Mouse (Mus musculus): Measurements from ENCODE around the gene Xrcc1. TPM values are rescaled to one million over a fixed set of nuclear protein-coding genes. Genes with fewer than 3 reads are reported as not detected.

Xrcc1 gene
- total and polyA plus RNA-seq, 3 experiments, result 81.7 to 148 (median 136) TPM

DNA sequence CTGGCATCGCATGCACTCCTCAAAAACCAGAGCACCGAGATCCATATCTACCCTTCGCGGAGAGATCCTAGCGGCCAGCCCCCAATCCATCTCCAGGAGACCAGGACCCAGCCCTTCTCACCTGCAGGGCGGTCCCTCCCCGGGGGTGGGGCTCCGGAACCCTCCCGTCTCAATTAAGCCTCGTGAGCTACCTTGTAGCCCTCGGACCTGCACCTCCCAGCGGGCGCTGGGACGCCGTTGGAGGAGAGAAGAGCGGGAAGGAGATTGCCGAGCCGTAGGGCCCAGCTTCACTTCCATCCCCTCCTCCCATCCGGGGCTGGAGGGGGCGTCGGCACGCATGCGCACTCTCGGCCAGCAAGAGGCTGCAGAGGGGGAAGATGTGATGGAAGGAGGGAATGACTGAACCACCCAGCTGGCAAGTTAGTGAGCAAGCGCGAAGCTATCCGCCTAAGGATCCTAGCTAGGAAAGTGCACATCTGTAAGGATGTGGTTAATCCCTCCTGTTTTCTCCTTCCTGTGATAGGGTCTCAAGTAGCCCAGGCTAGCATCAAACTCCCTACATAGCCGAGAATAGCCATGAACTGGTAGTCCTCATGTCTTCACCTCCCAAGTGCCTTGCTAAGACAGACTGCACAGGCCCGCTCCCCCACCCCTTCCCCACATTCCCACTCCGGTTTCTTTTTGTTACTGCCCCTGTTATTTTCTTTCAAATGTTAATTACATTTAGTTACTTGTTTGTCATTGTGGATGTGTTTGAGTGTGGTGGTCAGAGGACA lies 41.4 kb downstream of the Xrcc1 start, which contains the start of the genes Ethe1 and Zfp575:
TSS of gene Ethe1 (plus strand) at position 214 of the 776 bp plus-strand sequence.
TSS of gene Zfp575 (minus strand) at position 312 of the 776 bp plus-strand sequence.
- H3K9ac ChIP-seq (ENCODE audit: insufficient read depth, low read depth), result no peak within 1 kb of the TSS
- no peak for DNase-seq (ENCODE audit: extremely low read depth)
- no peaks in the 10 kb centered on the region for H3K27me3 ChIP-seq (replicated peaks)
- no peaks in the 10 kb centered on the region for H3K79me2 ChIP-seq (replicated peaks; ENCODE audit: control insufficient read depth, extremely low read depth, insufficient read depth, poor library complexity, severe bottlenecking)
- no peak within 1 kb of the TSS for H3K4me3 ChIP-seq (replicated peaks in 1 of 3; ENCODE audit: low read depth in 2 of 3, low read length in 2 of 3, poor library complexity in 1 of 3)
- no peaks in the 10 kb centered on the region for H3K36me3 ChIP-seq (replicated peaks in 1 of 2; ENCODE audit: control insufficient read depth in 1 of 2, insufficient read depth in 1 of 2, low read length in 1 of 2)
- no peak within 1 kb of the TSS for H3K4me2 ChIP-seq (ENCODE audit: insufficient read depth, low read depth, poor library complexity, severe bottlenecking)
- peaks cover 5 to 15% of the 10 kb centered on the region in 2 experiments for H3K4me1 ChIP-seq (ENCODE audit: control insufficient read depth in 1 of 2, insufficient read depth in 2 of 2)
- TF ChIP-seq MAFK (IDR thresholded peaks at IDR 0.05; ENCODE audit: insufficient replicate concordance, low read length), result no peak
- TF ChIP-seq USF1 (IDR thresholded peaks at IDR 0.05; ENCODE audit: low read depth, low read length), result no peak
- no peak for TF ChIP-seq USF2 (conservative IDR thresholded peaks at IDR 0.05; ENCODE audit: low read depth, low read length)
- no peak for TF ChIP-seq ELF1 (IDR thresholded peaks at IDR 0.05; ENCODE audit: low read depth, low read length)
- no peak for TF ChIP-seq POLR2A (IDR thresholded peaks at IDR 0.05; ENCODE audit: low read depth, low read length)
- no peak for TF ChIP-seq ZMIZ1 (IDR thresholded peaks at IDR 0.05; ENCODE audit: low read depth, low read length)
- TF ChIP-seq CHD2 (IDR thresholded peaks at IDR 0.05; ENCODE audit: low read length), result no peak
- no peak for TF ChIP-seq RCOR1 (conservative IDR thresholded peaks at IDR 0.05; ENCODE audit: low read depth, low read length)
- no peak for TF ChIP-seq MYC (IDR thresholded peaks at IDR 0.05; ENCODE audit: low read depth, low read length)
- no peak for TF ChIP-seq JUN (IDR thresholded peaks at IDR 0.05; ENCODE audit: insufficient read depth, low read depth, low read length)
- TF ChIP-seq SMC3 (IDR thresholded peaks at IDR 0.05; ENCODE audit: low read depth, low read length), result no peak
- TF ChIP-seq ETS1 (conservative IDR thresholded peaks at IDR 0.05; ENCODE audit: low read depth, low read length), result no peak
- TF ChIP-seq HCFC1 (IDR thresholded peaks at IDR 0.05; ENCODE audit: low read depth, low read length), result no peak
- no peak for TF ChIP-seq E2F4 (IDR thresholded peaks at IDR 0.05; ENCODE audit: insufficient replicate concordance, low read depth, low read length)
- TF ChIP-seq GABPA (IDR thresholded peaks at IDR 0.05; ENCODE audit: insufficient replicate concordance, low read depth, low read length), result no peak
- no peak for TF ChIP-seq NRF1 (IDR thresholded peaks at IDR 0.05; ENCODE audit: low read depth, low read length)
- no peak for TF ChIP-seq TBP (conservative IDR thresholded peaks at IDR 0.05; ENCODE audit: low read depth, low read length)
- no peak for TF ChIP-seq ZC3H11A (IDR thresholded peaks at IDR 0.05; ENCODE audit: low read depth, low read length)
- no peak for TF ChIP-seq MAZ (IDR thresholded peaks at IDR 0.05; ENCODE audit: low read depth, low read length)
- dilution Hi-C loops (cut with MboI; ENCODE audit: extremely low pct_ligation_motif_present, extremely low pct_unique_long_range_greater_than_20kb, low sequenced_read_pairs), result no loop called here
- in situ Hi-C loops (cut with MboI; ENCODE audit: low pct_ligation_motif_present, low pct_unique_long_range_greater_than_20kb, low sequenced_read_pairs), result no loop called here
- no peak within 1 kb of the TSS for H3K27ac ChIP-seq (ENCODE audit: insufficient read depth, low read depth)
- peaks cover 15% of the 10 kb centered on the region for H3K9me3 ChIP-seq (replicated peaks; ENCODE audit: low read length)

DNA sequence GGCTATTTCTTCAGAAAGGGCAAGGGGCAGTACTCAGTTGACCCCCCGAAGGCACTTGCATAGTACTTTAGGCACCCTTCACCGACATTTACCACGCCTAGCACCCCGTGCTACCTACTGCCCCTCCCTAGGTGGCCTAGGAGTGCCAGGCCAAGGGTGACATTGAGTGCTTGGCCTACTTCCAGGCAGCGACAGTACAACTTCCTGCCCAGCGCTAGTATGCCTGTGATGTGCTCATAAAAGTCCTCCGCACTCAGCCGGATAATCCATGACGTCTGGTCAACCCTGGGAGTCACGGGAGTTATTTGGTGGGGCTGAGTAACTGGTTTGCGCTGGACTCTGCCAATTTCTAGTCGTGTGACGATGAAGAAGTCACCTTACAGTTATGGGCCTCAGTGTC lies 42.2 kb downstream of the Xrcc1 start:
- peaks cover 15% of the 10 kb centered on the region for H3K9me3 ChIP-seq (replicated peaks; ENCODE audit: low read length)
- no peaks in the 10 kb centered on the region for H3K79me2 ChIP-seq (replicated peaks; ENCODE audit: control insufficient read depth, extremely low read depth, insufficient read depth, poor library complexity, severe bottlenecking)
- H3K36me3 ChIP-seq (replicated peaks in 1 of 2; ENCODE audit: control insufficient read depth in 1 of 2, insufficient read depth in 1 of 2, low read length in 1 of 2), result no peaks in the 10 kb centered on the region
- H3K27ac ChIP-seq (ENCODE audit: insufficient read depth, low read depth), result no peak overlapping the region
- H3K4me1 ChIP-seq (ENCODE audit: control insufficient read depth in 1 of 2, insufficient read depth in 2 of 2), result peaks cover 6 to 21% of the 10 kb centered on the region in 2 experiments
- in situ Hi-C loops (cut with MboI; ENCODE audit: low pct_ligation_motif_present, low pct_unique_long_range_greater_than_20kb, low sequenced_read_pairs) (no loop called here), dilution Hi-C loops (cut with MboI; ENCODE audit: extremely low pct_ligation_motif_present, extremely low pct_unique_long_range_greater_than_20kb, low sequenced_read_pairs) (no loop called here)
- no peak for DNase-seq (ENCODE audit: extremely low read depth)
- no peak overlapping the region for H3K4me2 ChIP-seq (ENCODE audit: insufficient read depth, low read depth, poor library complexity, severe bottlenecking)
- no peak overlapping the region for H3K9ac ChIP-seq (ENCODE audit: insufficient read depth, low read depth)
- no peak for TF ChIP-seq UBTF (IDR thresholded peaks at IDR 0.05; ENCODE audit: low read depth, low read length)
- no peak for TF ChIP-seq ZKSCAN1 (IDR thresholded peaks at IDR 0.05; ENCODE audit: borderline replicate concordance, low read depth, low read length)
- TF ChIP-seq MYC (IDR thresholded peaks at IDR 0.05; ENCODE audit: low read depth, low read length), result no peak
- TF ChIP-seq POLR2A (IDR thresholded peaks at IDR 0.05; ENCODE audit: low read depth, low read length), result no peak
- TF ChIP-seq MAX (IDR thresholded peaks at IDR 0.05; ENCODE audit: low read length), result no peak
- TF ChIP-seq ETS1 (conservative IDR thresholded peaks at IDR 0.05; ENCODE audit: low read depth, low read length), result no peak
- no peak for TF ChIP-seq SIN3A (IDR thresholded peaks at IDR 0.05; ENCODE audit: low read length)
- no peak for TF ChIP-seq HCFC1 (IDR thresholded peaks at IDR 0.05; ENCODE audit: low read depth, low read length)
- no peak for TF ChIP-seq CHD2 (IDR thresholded peaks at IDR 0.05; ENCODE audit: low read length)
- TF ChIP-seq IRF4 (IDR thresholded peaks at IDR 0.05; ENCODE audit: low read depth, low read length), result no peak
- TF ChIP-seq RAD21 (IDR thresholded peaks at IDR 0.05; ENCODE audit: low read depth, low read length), result no peak
- TF ChIP-seq EP300 (IDR thresholded peaks at IDR 0.05; ENCODE audit: low read length), result no peak
- no peak for TF ChIP-seq JUN (IDR thresholded peaks at IDR 0.05; ENCODE audit: insufficient read depth, low read depth, low read length)
- TF ChIP-seq MEF2A (IDR thresholded peaks at IDR 0.05; ENCODE audit: borderline replicate concordance, low read depth, low read length), result no peak
- H3K4me3 ChIP-seq (replicated peaks in 1 of 3; ENCODE audit: low read depth in 2 of 3, low read length in 2 of 3, poor library complexity in 1 of 3), result no peak overlapping the region
- H3K27me3 ChIP-seq (replicated peaks), result no peaks in the 10 kb centered on the region
